Mouse (Mus musculus): Measurements from ENCODE around the gene Auh. TPM values are rescaled to one million over a fixed set of nuclear protein-coding genes. Genes with fewer than 3 reads are reported as not detected.

Auh gene
- total and polyA plus RNA-seq, 2 experiments = 33.3 to 49.2 TPM

DNA sequence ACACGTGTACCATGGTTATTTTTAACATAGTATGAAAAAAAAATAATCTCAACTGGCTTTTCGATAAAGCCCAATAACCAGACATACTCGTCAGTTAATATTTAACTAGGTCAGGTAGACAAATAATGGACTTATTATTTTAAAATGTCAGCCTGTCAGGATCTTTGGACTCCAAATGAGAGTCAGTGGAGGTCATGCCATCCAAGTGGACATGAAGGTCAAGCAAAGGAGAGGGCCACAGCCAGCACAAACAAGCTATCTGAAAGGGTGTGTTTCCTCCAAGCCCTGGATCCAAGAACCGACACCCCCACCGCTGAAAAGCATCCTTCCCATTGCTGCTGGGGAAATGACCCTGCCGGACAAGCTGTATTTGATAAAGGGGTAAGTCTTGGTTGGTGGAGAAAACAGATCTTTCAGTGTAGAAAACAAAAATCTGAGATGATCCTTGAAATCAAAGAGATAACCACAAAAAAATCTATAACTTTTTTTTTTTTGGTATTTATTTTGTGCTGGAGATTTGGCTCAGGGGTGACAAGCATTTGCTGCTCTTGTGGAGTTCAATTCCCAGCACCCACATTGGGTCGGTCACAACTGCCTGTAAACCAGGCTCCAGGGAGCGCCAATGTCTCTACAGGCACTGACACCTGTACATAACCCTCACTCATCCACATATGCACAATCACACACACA, 96.9 kb downstream of the Auh start:
- Histone ChIP-seq H3K27ac (replicated peaks; ENCODE audit: insufficient read depth, low read depth, low read length) (peak overlapping the region; percentile 46), H3K79me2 (ENCODE audit: control insufficient read depth, insufficient read depth, low read length) (no peaks in the 10 kb centered on the region), H3K9ac (ENCODE audit: low read depth, low read length) (no peak overlapping the region), H3K4me1 (ENCODE audit: control insufficient read depth, insufficient read depth, low read length) (peaks cover 42% of the 10 kb centered on the region), H3K36me3 (ENCODE audit: control insufficient read depth, insufficient read depth, low read length) (0 out of 2 replicates have a peak, but pooled peaks cover 2% of the 10 kb centered on the region), H3K4me3 (ENCODE audit: insufficient read depth, low read depth, low read length) (no peak overlapping the region), H3K27me3 (ENCODE audit: control insufficient read depth, insufficient read depth, low read length) (no peaks in the 10 kb centered on the region)
- peak; percentile 99 for DNase-seq (ENCODE audit: extremely low read depth, low read depth, low spot score)
- TF ChIP-seq POLR2A (IDR thresholded peaks at IDR 0.05; ENCODE audit: extremely low read depth, insufficient read depth, low read length) (no peak), CTCF (IDR thresholded peaks at IDR 0.05; ENCODE audit: low read depth, low read length) (no peak)
- WGBS = 21% methylated on average over 8 of the region's 8 CpGs

DNA sequence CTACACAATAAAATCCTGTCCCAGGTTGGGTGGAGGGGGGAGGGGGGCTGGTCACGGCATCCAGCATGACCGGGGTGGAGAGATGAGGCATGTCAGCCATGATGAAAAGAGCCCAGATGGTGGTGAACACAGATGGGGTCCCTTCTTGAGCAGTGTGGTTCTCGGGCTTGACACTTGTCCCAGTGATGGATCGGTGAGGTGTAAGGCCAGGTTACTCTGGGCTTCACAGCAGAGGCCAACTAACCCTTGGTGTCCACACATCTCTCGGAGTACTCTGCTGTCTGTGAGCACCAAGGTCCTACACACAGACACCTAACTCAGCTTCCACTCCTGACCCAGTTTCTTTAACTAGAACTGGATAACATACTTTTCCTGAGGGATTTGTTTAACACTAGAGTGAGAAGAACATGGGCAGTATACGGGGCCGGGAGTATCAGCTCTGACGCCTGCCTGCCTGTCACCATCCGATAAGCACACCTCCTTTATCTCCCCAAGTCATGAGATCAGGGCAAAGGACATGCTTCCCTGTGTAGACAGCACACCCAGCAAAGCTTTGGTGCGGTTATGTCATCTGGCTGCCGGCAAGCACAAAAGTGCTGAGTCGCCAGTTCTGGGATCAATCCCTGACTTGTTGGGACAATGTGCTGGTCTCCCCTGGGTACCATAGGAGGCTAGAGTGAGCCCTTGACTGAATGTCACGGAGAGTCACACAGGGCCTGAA, 98.3 kb downstream of the Auh start:
- H3K9ac ChIP-seq (ENCODE audit: low read depth, low read length) = 0 out of 2 replicates have a peak overlapping the region, but pooled peaks have one; percentile 3
- TF ChIP-seq POLR2A (IDR thresholded peaks at IDR 0.05; ENCODE audit: extremely low read depth, insufficient read depth, low read length) (no peak), CTCF (IDR thresholded peaks at IDR 0.05; ENCODE audit: low read depth, low read length) (no peak)
- WGBS = 36% methylated on average over 13 of the region's 13 CpGs
- no peaks in the 10 kb centered on the region for H3K27me3 ChIP-seq (ENCODE audit: control insufficient read depth, insufficient read depth, low read length)
- peak; percentile 98 for DNase-seq (ENCODE audit: extremely low read depth, low read depth, low spot score)
- peaks cover 42% of the 10 kb centered on the region for H3K4me1 ChIP-seq (ENCODE audit: control insufficient read depth, insufficient read depth, low read length)
- H3K79me2 ChIP-seq (ENCODE audit: control insufficient read depth, insufficient read depth, low read length) = no peaks in the 10 kb centered on the region
- no peak overlapping the region for H3K4me3 ChIP-seq (ENCODE audit: insufficient read depth, low read depth, low read length)
- peak overlapping the region; percentile 97 for H3K27ac ChIP-seq (replicated peaks; ENCODE audit: insufficient read depth, low read depth, low read length)
- no peaks in the 10 kb centered on the region for H3K36me3 ChIP-seq (ENCODE audit: control insufficient read depth, insufficient read depth, low read length)

DNA sequence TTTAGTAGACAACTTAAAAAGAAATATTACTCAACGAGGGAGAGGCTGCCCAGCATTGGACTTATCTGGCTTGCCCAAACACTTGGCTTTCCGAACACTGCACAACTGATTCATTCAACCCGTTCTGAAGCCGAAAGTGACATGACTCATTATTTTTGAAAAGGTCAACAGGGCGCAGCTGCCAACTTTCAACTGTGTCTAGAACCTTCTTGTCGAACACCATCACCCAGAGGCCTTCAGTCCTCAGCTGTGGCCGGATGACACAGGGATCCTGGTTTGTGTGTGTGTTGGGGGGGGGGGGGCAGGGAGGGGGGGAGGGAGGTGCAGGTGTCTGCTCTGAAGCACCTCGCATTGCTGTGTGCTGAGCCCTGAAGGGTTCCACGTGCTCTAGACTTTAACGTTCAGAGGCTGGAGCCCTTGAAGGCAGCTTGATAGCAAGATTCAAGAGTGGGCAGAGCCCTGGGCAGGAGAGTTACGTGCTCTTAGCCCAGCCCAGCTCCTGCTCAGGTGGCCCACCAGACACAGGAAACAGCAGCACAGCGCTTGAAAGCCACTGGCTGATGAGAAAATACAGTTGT, 100.4 kb downstream of the Auh start:
- H3K9ac ChIP-seq (ENCODE audit: low read depth, low read length) = no peak overlapping the region
- no peak overlapping the region for H3K4me3 ChIP-seq (ENCODE audit: insufficient read depth, low read depth, low read length)
- no peaks in the 10 kb centered on the region for H3K79me2 ChIP-seq (ENCODE audit: control insufficient read depth, insufficient read depth, low read length)
- peaks cover 40% of the 10 kb centered on the region for H3K4me1 ChIP-seq (ENCODE audit: control insufficient read depth, insufficient read depth, low read length)
- H3K36me3 ChIP-seq (ENCODE audit: control insufficient read depth, insufficient read depth, low read length) = no peaks in the 10 kb centered on the region
- 34% methylated on average over 12 of the region's 12 CpGs for WGBS
- TF ChIP-seq CTCF (IDR thresholded peaks at IDR 0.05; ENCODE audit: low read depth, low read length) (no peak), POLR2A (IDR thresholded peaks at IDR 0.05; ENCODE audit: extremely low read depth, insufficient read depth, low read length) (no peak)
- H3K27ac ChIP-seq (replicated peaks; ENCODE audit: insufficient read depth, low read depth, low read length) = peak overlapping the region; percentile 84
- DNase-seq (ENCODE audit: extremely low read depth, low read depth, low spot score) = peak; percentile 94
- H3K27me3 ChIP-seq (ENCODE audit: control insufficient read depth, insufficient read depth, low read length) = no peaks in the 10 kb centered on the region

DNA sequence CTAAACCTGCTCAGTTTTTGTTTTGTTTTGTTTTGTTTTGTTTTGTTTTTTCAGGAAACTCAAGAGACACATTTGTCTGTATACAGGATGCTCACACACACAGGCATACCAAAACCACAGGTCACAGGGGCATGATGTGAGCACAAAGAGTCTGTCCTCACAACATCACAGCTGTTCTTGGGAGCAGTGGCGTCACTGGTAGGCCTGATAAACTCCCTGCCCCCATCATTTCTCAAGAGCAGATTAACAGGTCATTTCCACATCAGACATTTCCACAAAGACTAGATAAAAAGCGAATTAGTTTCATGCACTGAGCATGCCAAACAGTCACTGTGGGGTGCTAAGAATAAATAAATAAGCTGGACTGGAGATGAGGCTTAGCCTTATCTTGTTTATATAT, 101.3 kb downstream of the Auh start:
- 5% methylated on average over 2 of the region's 2 CpGs for WGBS
- Histone ChIP-seq H3K79me2 (ENCODE audit: control insufficient read depth, insufficient read depth, low read length) (no peaks in the 10 kb centered on the region), H3K9ac (ENCODE audit: low read depth, low read length) (no peak overlapping the region), H3K36me3 (ENCODE audit: control insufficient read depth, insufficient read depth, low read length) (no peaks in the 10 kb centered on the region), H3K27me3 (ENCODE audit: control insufficient read depth, insufficient read depth, low read length) (no peaks in the 10 kb centered on the region), H3K4me1 (ENCODE audit: control insufficient read depth, insufficient read depth, low read length) (peaks cover 36% of the 10 kb centered on the region), H3K4me3 (ENCODE audit: insufficient read depth, low read depth, low read length) (no peak overlapping the region), H3K27ac (replicated peaks; ENCODE audit: insufficient read depth, low read depth, low read length) (peak overlapping the region; percentile 80)
- TF ChIP-seq CTCF (IDR thresholded peaks at IDR 0.05; ENCODE audit: low read depth, low read length) = no peak
- no peak for TF ChIP-seq POLR2A (IDR thresholded peaks at IDR 0.05; ENCODE audit: extremely low read depth, insufficient read depth, low read length)
- peak; percentile 87 for DNase-seq (ENCODE audit: extremely low read depth, low read depth, low spot score)

DNA sequence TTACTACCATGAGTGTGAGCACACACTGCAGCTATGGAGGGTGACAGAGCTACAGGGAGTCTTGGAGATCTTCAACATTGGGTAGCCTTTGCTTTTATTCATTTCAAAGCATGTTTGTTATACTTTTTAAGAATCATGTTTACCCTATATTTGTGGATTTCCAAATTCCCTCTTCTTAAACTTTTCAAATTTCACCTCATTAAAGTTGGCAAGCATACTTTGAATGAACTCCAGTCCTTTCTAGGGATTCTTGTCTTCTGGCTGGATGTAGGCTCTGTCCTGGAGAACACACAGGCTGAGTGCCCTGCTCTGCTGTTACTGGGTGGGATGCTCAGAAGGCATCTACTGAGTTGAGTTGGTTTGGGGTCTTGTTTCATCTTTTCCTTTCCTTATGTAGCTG, 102.8 kb downstream of the Auh start:
- Histone ChIP-seq H3K9ac (ENCODE audit: low read depth, low read length) (no peak overlapping the region), H3K27ac (replicated peaks; ENCODE audit: insufficient read depth, low read depth, low read length) (no peak overlapping the region), H3K4me1 (ENCODE audit: control insufficient read depth, insufficient read depth, low read length) (peaks cover 36% of the 10 kb centered on the region), H3K79me2 (ENCODE audit: control insufficient read depth, insufficient read depth, low read length) (no peaks in the 10 kb centered on the region), H3K27me3 (ENCODE audit: control insufficient read depth, insufficient read depth, low read length) (no peaks in the 10 kb centered on the region), H3K36me3 (ENCODE audit: control insufficient read depth, insufficient read depth, low read length) (no peaks in the 10 kb centered on the region), H3K4me3 (ENCODE audit: insufficient read depth, low read depth, low read length) (no peak overlapping the region)
- no peak for TF ChIP-seq POLR2A (IDR thresholded peaks at IDR 0.05; ENCODE audit: extremely low read depth, insufficient read depth, low read length)
- no peak for TF ChIP-seq CTCF (IDR thresholded peaks at IDR 0.05; ENCODE audit: low read depth, low read length)
- no peak for DNase-seq (ENCODE audit: extremely low read depth, low read depth, low spot score)

Data from liver, adult 2 months (tissue).